Mouse (Mus musculus) cerebellum, adult 18-20 months (tissue): ENCODE measurements around the gene Hoxb2.

Experiments used
- DNase-seq, 2 experiments: peaks; one replicate each; pipeline ENCODE4 v3.0.0; 2021

The Hoxb2 gene

DNA sequence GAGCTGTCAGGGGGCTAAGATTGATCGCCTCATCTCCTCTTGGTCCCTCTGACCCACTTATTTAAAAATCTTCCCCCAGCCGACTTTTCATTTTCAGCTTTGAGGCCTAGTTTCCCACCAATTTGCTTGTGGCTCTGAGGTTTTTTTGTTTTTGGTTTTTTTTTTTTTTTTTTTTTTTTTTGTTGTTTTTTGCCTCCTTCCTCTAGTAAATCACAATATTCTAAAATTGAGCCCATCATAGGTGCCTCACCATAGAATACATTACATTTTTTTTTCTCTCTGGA lies at the start of gene Hoxb2:
Hoxb2 (plus strand) TSS at position 185 of the 284 bp plus-strand sequence.
- DNase-seq, result no peak

GRCm38 (mm10) chr11:96301064-96301431 lies 49.3 kb upstream of the Hoxb2 start:
- no peak for DNase-seq

DNA sequence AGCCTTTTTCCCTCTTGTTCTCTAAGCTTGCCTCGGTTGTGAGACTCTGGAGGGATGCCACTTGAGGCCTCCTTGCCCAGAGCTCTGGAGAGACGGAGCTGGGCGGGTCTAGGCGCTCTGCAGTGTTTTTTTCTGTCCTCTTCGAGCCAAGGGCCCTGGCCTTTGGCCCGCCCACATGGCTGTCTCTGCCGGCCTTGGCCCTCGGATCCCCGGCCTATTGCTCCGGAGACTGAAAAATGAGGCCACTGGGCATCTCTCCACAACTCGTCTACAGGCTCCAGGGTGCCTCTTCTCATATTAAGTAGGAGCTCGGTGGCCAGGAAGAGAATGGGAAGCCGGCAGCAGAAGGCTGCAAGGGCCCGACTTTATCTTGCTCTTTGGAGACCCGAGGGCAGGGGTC lies 48.5 kb upstream of the Hoxb2 start:
- peak in 1 of 2 experiments; percentile 26 for DNase-seq

DNA sequence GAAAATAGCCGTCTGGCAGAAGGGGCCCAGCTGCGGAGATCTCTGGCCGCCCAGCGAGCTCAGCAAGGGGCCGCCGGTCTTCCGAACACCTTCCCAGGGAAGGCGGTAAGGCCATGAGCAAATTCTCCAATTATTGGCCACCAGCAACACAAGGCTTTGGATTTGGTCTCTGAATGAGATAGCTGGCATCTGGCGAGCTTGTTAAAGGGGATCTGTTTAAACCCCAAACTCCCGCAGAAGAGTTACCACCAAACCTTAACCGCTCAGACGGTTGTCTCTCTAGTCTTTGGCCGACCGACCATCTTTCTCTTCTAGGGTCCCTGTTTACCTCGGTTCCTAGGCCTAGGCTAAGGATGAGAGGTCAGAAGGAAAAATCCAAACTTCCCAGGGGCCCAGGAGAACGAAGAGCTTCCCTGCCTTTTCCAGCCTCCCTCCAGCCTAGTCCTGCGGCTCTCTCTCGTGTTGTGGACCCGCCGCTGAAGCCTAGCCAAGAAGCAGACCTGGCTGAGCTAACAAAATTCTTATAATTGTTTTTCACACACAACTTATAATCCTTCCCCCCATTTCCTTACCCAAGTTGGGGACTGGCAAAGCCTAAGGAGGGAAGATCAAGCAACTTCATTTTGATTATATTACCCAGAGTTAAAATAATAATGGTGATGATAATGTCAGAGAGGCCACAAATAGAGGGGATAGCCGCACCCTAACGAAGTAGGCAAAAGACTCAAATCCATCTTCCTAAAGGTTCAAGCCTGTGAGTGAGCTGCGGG lies 47.8 kb upstream of the Hoxb2 start:
- DNase-seq, result no peak

DNA sequence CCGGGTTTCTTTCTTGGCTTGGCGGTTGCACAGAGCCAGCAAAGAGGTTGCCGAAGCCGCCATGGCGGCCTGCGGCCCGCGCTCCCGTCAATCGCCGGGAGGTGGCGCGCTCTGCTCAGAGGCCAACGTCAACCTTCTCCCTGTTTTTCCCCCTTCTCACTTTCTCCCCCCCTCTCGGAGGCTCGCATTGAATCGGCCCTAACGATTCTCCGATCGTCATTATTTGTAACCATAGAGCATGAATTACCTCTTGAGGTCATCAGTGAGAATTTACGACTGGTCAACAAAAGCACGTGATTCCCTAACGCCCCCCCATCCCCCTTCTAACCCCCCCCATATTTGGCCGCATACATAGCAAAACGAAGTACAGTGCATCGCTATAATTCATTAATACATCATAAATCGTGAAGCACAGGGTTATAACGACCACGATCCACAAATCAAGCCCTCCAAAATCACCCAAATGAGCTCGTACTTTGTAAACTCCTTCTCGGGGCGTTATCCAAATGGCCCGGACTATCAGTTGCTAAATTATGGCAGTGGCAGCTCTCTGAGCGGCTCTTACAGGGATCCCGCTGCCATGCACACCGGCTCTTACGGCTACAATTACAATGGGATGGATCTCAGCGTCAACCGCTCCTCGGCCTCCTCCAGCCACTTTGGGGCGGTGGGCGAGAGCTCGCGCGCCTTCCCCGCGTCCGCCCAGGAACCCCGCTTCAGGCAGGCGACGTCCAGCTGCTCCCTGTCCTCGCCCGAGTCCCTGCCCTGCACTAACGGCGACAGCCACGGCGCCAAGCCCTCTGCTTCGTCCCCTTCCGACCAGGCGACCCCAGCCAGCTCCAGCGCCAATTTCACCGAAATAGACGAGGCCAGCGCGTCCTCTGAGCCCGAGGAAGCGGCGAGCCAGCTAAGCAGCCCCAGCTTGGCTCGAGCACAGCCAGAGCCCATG lies 46.9 kb upstream of the Hoxb2 start, which contains the start of gene Hoxb5:
Hoxb5 (plus strand) TSS at position 186 of the 949 bp plus-strand sequence.
- DNase-seq, result no peak

- no peak for DNase-seq
Measured at GRCm38 (mm10) chr11:96304381-96305195, 45.7 kb upstream of the Hoxb2 start.

DNA sequence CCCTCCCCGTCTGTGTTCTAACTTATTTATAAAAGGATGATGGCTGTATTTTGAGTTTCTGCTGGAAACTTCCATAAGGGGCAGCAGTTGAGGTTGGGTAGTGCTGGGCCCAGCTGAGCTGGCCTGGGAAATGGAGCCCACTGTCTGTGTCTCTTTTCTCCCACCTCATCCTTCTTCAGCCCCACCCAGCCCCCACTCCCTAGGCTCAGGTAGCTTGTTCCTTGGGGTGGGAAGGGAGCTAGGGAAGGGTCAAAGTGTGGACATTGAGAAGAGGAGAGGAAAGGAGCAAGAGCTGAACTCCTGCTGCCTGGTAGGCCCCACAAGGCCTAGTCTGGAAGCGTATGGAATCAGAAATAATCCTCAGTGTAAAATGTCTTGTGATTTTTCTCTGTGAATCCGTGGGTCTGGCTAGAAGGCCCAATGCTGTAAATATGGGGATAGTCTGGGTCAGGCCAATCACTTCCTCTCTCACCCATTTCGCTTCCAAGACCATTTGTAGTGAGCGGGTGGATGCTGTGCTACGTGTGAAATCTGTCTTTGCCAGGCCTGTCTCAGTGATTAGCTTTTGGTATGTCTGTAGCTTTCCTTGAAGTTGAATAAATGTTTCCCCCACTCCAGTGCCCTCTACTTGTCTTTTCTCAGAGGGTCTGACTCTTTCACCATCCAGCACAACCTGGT lies 44.7 kb upstream of the Hoxb2 start:
- no peak for DNase-seq

GRCm38 (mm10) chr11:96306183-96306907 lies 44.0 kb upstream of the Hoxb2 start:
- no peak for DNase-seq

DNA sequence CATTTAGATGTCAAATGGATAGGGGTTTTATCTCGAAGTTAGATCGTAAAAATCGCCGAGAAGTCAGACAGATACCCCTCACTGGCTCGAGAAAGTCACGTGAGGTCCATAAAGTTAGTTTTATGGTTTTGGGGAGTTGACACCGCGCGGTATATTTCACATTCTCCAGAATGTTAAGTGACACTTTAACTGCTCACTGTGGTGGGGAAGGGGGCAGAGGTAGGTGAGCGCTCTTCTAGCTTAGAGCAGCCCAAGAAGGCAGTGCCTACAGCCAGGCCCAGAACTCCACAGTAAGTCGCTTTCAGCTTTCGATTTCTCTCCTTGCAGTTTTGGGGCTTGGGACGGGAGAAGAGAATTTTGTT lies 43.4 kb upstream of the Hoxb2 start:
- DNase-seq, result no peak

DNA sequence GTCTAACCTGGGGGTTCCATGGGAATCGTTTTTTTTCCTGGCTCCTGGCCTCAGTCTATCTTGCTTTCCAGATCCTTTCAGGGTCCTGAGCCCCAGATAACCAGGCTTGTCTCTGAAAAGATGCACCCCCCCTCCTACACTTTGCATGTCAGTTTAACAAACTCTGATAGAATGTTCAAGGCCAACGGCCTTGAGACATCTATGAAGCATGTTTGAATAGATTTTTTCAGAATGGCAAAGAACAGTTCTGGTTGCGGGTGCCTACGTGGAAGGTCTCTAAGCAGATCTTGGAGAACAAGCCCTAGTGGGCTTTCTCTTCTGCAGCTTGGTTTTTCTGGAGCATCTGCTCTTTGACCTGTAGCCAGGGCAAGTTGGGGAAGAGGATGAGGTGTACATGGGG lies 41.6 kb upstream of the Hoxb2 start:
- DNase-seq, result no peak

DNA sequence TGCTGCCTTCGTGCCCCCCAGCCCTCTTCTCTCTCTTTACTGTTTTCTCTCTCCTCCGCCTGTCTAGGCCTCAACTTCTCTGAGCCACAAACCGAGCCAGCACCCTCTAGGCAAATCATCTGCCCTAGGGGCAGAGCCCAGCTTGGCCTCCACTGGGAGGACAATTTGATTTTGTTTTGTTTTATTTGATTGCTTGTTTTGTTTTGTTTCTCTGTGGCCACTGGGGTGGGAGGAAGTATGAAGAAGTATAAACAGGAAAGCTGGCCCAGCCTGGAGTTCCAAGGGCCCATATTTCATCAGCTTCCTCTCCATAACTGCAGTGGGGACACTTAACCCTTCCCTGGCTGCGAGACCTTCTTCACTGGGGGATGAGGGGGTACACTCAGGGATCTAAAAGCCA lies 41.0 kb upstream of the Hoxb2 start:
- DNase-seq, result no peak

- DNase-seq, result no peak
Measured at GRCm38 (mm10) chr11:96310183-96310938, 40.0 kb upstream of the Hoxb2 start.

DNA sequence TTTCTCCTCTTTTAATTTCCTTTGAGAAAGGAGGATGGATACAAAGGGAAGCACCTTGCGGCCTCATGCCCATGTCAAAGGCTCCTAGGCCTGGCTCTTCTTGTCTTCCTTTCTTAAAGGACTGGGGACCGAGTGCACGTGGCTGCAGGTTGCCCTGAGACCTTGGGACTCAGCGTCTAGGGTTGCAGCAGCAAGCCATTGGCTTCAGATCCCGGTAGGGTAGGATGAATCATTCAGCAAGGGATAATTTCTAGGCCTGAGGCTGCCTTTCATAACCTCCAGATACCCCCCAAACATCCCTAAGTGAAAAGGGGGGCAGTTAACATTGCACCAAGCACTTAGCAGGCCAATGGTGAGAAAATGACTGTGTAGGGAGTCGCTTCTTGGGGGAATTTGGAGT lies 39.2 kb upstream of the Hoxb2 start:
- no peak for DNase-seq

GRCm38 (mm10) chr11:96311520-96312417 lies 38.6 kb upstream of the Hoxb2 start:
- DNase-seq, result no peak

DNA sequence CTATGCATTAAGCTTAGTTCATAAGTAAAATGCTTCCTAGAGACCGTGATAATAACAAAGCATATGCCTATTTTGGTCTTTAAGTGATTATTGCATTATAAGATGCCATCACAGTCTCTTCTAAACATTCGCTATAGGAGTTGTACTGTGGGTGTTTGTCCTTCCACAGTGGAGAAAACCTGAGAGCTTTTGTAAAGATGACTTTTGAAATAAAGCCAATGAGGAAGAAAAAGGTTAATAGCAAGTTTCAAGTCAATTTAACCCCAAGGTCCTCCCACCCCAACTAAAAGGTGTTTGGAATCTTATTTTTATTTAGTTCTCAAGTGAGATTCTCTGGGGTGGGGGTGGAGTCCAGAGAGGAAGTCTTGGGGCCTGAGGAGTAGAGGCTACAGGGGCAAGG lies 37.2 kb upstream of the Hoxb2 start:
- no peak for DNase-seq

DNA sequence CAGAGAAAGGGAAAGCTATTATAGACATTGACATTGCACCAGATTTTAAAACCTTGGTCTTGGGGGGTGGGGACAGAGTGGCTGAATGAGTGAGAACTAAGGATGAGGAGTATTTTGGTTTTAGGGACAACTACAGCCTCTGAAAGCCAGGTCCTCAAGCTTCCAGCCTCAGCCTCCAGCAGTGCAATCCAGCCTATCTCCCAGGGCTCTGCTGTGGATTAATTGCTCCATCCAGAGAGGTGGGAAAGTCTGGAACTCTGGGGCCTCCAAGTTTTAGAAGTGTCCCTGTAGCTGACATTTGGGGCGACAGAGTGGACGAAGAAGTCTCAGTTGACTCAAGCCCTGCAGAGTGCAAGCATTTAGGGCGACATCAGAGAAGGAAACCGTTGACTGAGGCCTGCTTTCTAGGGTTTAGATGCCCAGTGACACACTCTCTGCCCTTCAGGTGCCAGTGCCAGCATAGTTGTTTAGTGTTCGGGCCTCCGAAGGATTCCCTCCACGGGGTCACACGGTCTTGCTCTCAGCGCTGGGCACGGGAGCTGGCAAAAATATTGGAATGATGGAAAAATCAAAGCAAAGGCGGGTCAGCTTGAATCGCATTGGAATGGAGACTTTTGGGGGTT lies 36.4 kb upstream of the Hoxb2 start:
- DNase-seq, result no peak

- no peak for DNase-seq
Measured at GRCm38 (mm10) chr11:96314671-96315343, 35.5 kb upstream of the Hoxb2 start.

GRCm38 (mm10) chr11:96315344-96315681 lies 35.0 kb upstream of the Hoxb2 start:
- no peak for DNase-seq
